18 mouse cellular contexts compared by ENCODE assay signal in genomic region chr1:158297042-158297441, GRCm38 (mm10). TPM values are rescaled to one million over a fixed set of nuclear protein-coding genes. Genes with fewer than 3 reads are reported as not detected.
DNase-seq lines count a peak whose midpoint lies in the region; ATAC-seq and TF ChIP-seq lines count a peak whose summit lies in the region.
"Had no signal": no experiment of that assay in that cellular context is flagged by ENCODE, and none has a peak within 500 bp of the region (broad histone marks: within the 10 kb centered on the region; RNA-seq: fewer than 3 reads in every experiment).

No protein-coding gene starts in this region.

- 0 out of 2 replicates have a peak overlapping the region, but pooled peaks have one; percentile 10 for H3K9ac ChIP-seq in heart, embryonic 11.5 days (ENCODE audit: low read depth, low read length)
- H3K9ac ChIP-seq in kidney, postnatal 0 days (ENCODE audit: low read depth, low read length) = no peak overlapping the region
- H3K9ac ChIP-seq: liver, embryonic 12.5 days; lung, embryonic 15.5 days; neural tube, embryonic 12.5 days; stomach, embryonic 15.5 days had no signal

- no peak for TF ChIP-seq POLR2A in brain, embryonic 14.5 days (IDR thresholded peaks at IDR 0.05; ENCODE audit: borderline replicate concordance, extremely low read depth, insufficient read depth, insufficient read length, poor library complexity, severe bottlenecking)

- H3K4me1 ChIP-seq in heart, embryonic 11.5 days (ENCODE audit: control insufficient read depth, insufficient read depth, low read length) = peaks cover 25% of the 10 kb centered on the region
- H3K4me1 ChIP-seq in kidney, postnatal 0 days (replicated peaks; ENCODE audit: insufficient read depth, low read length) = no peaks in the 10 kb centered on the region
- H3K4me1 ChIP-seq: liver, embryonic 12.5 days; lung, embryonic 15.5 days; stomach, embryonic 15.5 days had no signal

- peak overlapping the region; percentile 39 for H3K4me2 ChIP-seq in heart, embryonic 11.5 days
- no peak overlapping the region for H3K4me2 ChIP-seq in kidney, postnatal 0 days (ENCODE audit: low read length)
- H3K4me2 ChIP-seq: liver, embryonic 12.5 days; lung, embryonic 15.5 days; neural tube, embryonic 12.5 days; stomach, embryonic 15.5 days had no signal

- no peak for TF ChIP-seq CTCF in kidney, postnatal 0 days (IDR thresholded peaks at IDR 0.05; ENCODE audit: low read depth)
- TF ChIP-seq CTCF in brain, embryonic 14.5 days (IDR thresholded peaks at IDR 0.05; ENCODE audit: borderline replicate concordance, extremely low read depth, insufficient read depth, insufficient read length) = no peak

- no peak for ATAC-seq in heart, embryonic 11.5 days (replicated peaks; ENCODE audit: insufficient number of reproducible peaks, low FRiP score, low TSS enrichment)
- no peak for ATAC-seq in kidney, postnatal 0 days (replicated peaks; ENCODE audit: low FRiP score, low read depth)
- ATAC-seq: liver, embryonic 12.5 days had no signal

- no peaks in the 10 kb centered on the region for H3K27me3 ChIP-seq in heart, embryonic 11.5 days (ENCODE audit: control insufficient read depth, insufficient read depth, low read length)
- no peaks in the 10 kb centered on the region for H3K27me3 ChIP-seq in kidney, postnatal 0 days (ENCODE audit: insufficient read depth, low read length)
- H3K27me3 ChIP-seq: liver, embryonic 12.5 days; lung, embryonic 15.5 days; neural tube, embryonic 12.5 days; stomach, embryonic 15.5 days had no signal

- WGBS in heart, embryonic 11.5 days (ENCODE audit: insufficient replicate concordance) = 45% methylated on average over 7 of the region's 7 CpGs
- WGBS in kidney, postnatal 0 days = 32% methylated on average over 7 of the region's 7 CpGs

- H3K9me3 ChIP-seq in heart, embryonic 11.5 days (replicated peaks; ENCODE audit: control insufficient read depth, low read length) = no peaks in the 10 kb centered on the region
- H3K9me3 ChIP-seq in kidney, postnatal 0 days (replicated peaks; ENCODE audit: low read length) = no peaks in the 10 kb centered on the region
- H3K9me3 ChIP-seq: liver, embryonic 12.5 days; lung, embryonic 15.5 days; neural tube, embryonic 12.5 days; stomach, embryonic 15.5 days had no signal

- H3K27ac ChIP-seq in heart, embryonic 11.5 days (ENCODE audit: low read depth, low read length) = 0 out of 2 replicates have a peak overlapping the region, but pooled peaks have one; percentile 35
- no peak overlapping the region for H3K27ac ChIP-seq in kidney, postnatal 0 days
- H3K27ac ChIP-seq: liver, embryonic 12.5 days; lung, embryonic 15.5 days; neural tube, embryonic 12.5 days; stomach, embryonic 15.5 days had no signal

- DNase-seq in heart, adult 9 months (ENCODE audit: low spot score in 2 of 2) = no peak
- DNase-seq in kidney, postnatal 0 days (ENCODE audit: low spot score) = peak; percentile 7
- DNase-seq in kidney, adult 11 months = no peak
- peak; percentile 44 for DNase-seq in MN1 (ENCODE audit: low spot score)
- peak; percentile 76 for DNase-seq in brain, embryonic 14.5 days (ENCODE audit: low read depth)
- DNase-seq in adrenal gland, postnatal 4 days (ENCODE audit: low spot score in 2 of 2) = no peak
- DNase-seq: adrenal gland, postnatal 36 days; gastrocnemius, postnatal 25 days; heart, postnatal 10 days; kidney, adult 8-10 months; right cerebral cortex, postnatal 14 days; thymus, adult 2 months had no signal

- H3K4me3 ChIP-seq in heart, embryonic 11.5 days (ENCODE audit: low read depth, low read length) = no peak overlapping the region
- H3K4me3 ChIP-seq in kidney, postnatal 0 days (replicated peaks; ENCODE audit: low read depth, low read length) = no peak overlapping the region
- H3K4me3 ChIP-seq: erythroblast, embryonic 14.5 days; liver, embryonic 12.5 days; lung, embryonic 15.5 days; neural tube, embryonic 12.5 days; stomach, embryonic 15.5 days had no signal

- no peaks in the 10 kb centered on the region for H3K36me3 ChIP-seq in heart, embryonic 11.5 days (ENCODE audit: control insufficient read depth, insufficient read depth, low read length)
- no peaks in the 10 kb centered on the region for H3K36me3 ChIP-seq in kidney, postnatal 0 days (ENCODE audit: insufficient read depth, low read length)
- H3K36me3 ChIP-seq: liver, embryonic 12.5 days; lung, embryonic 15.5 days; neural tube, embryonic 12.5 days; stomach, embryonic 15.5 days had no signal

RNA-seq across cellular contexts. Expression of gene Brinp2, which starts 59.1 kb away (rescaled TPM):
- polyA plus RNA-seq in heart, embryonic 11.5 days (2014; fragmentation: Nextera tagmentation; extraction: Ambion mirVana) = 0.33 and 0.39 TPM in 2 replicates
- polyA plus RNA-seq in kidney, postnatal 0 days (2015; fragmentation: Nextera tagmentation; extraction: Ambion mirVana) = 0.09 and 0.10 TPM in 2 replicates
- 27.0 and 29.5 TPM in 2 replicates for polyA plus RNA-seq in brain, embryonic 14.5 days (2012; rRNA removed)
- total RNA-seq in adrenal gland, postnatal 4 days (2021) = 1 to 10 TPM; 2.7 to 3.6 TPM
- polyA plus RNA-seq: erythroblast, embryonic 14.5 days had no signal

Comparison
In these comparisons a context has a peak if more than half of its experiments do, and no peak if none do; other contexts are left out.
1. DNase-seq: peak in kidney, postnatal 0 days (single experiment), MN1 (single experiment) and brain, embryonic 14.5 days (single experiment); none in heart, adult 9 months (0 of 2), kidney, adult 11 months (single experiment) and adrenal gland, postnatal 4 days (0 of 2).
2. RNA of gene Brinp2, which starts 59.1 kb away (polyA plus RNA-seq): 27.0 to 29.5 TPM in brain, embryonic 14.5 days; 0.33 to 0.39 TPM in heart, embryonic 11.5 days and 0.09 to 0.10 TPM in kidney, postnatal 0 days; every median in the first group is over 10 times any median in the second.